Mouse (Mus musculus): ENCODE measurements around the gene Gnl2.

DNA sequence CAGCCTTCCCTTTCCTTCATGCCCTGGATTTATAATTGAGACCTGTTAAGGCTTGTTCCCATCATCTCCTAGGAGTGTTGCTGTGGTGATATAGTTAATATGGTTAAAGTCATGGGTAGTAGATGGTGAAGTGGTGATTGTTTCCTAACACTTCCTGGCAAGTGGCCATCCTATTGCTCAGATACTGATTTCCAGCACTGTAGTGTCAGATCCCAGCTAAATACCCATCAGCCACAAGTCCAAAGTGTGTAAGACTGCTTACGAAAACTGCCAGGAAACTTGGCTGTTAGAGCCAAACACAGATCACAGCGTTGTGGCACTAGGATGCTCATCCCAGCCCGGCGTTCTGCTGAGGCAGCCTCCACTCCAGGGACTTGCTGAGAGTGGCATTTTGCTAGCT lies 18.0 kb downstream of the Gnl2 start:
- no peak for TF ChIP-seq POLR2A (IDR thresholded peaks at IDR 0.05; ENCODE audit: insufficient read depth, low read length)
- no peak for TF ChIP-seq CTCF (IDR thresholded peaks at IDR 0.05; ENCODE audit: low read depth, low read length)

Data from ES-Bruce4 (cell line).